Mouse (Mus musculus) MEL (cell line): Measurements from ENCODE around the gene Kif26b. TPM values are rescaled to one million over a fixed set of nuclear protein-coding genes. Genes with fewer than 3 reads are reported as not detected.
A peak's percentile ranks its signal among the peaks of the same experiment; 100 is the strongest.

ENCODE experiments used
- DNase-seq: peaks from one replicate; pipeline ENCODE4 v3.0.0; 2011; ENCODE audit warnings: low read depth, low spot score
- H3K27ac ChIP-seq: 2 replicates; pipeline ENCODE4 v1.5.1; 2012; ENCODE audit warnings: low read depth, mild to moderate bottlenecking, control low read depth, low read length, moderate library complexity; ENCODE audit not compliant: control insufficient read depth
- H3K27me3 ChIP-seq, 2 experiments: fragments of 150-350 bp in 1 of 2; sonication (generic) in 1 of 2; 2 replicates each; pipeline ENCODE4 v1.6.1; 2012; ENCODE audit warnings: low read length in 2 of 2, mild to moderate bottlenecking in 2 of 2, improper control_type of control experiment in 1 of 2, moderate library complexity in 1 of 2; ENCODE audit not compliant: insufficient read depth in 2 of 2, control insufficient read depth in 1 of 2
- H3K36me3 ChIP-seq, 2 experiments: 2 replicates each; pipeline ENCODE4 v1.6.1; 2012 to 2014; ENCODE audit warnings: low read length in 2 of 2, improper control_type of control experiment in 1 of 2, inconsistent platforms in 1 of 2, mild to moderate bottlenecking in 1 of 2; ENCODE audit not compliant: insufficient read depth in 2 of 2, control insufficient read depth in 1 of 2
- H3K4me1 ChIP-seq, 2 experiments: fragments of 150-350 bp in 1 of 2; sonication (generic) in 1 of 2; 2 replicates each; pipeline ENCODE4 v1.6.1; 2012; ENCODE audit warnings: low read length in 2 of 2, improper control_type of control experiment in 1 of 2, mild to moderate bottlenecking in 1 of 2; ENCODE audit not compliant: insufficient read depth in 2 of 2, control insufficient read depth in 1 of 2
- H3K4me3 ChIP-seq, 2 experiments: fragments of 150-350 bp in 1 of 2; sonication (generic) in 1 of 2; 2 replicates each; pipeline ENCODE4 v1.5.1; 2012; ENCODE audit warnings: low read depth in 2 of 2, low read length in 2 of 2, mild to moderate bottlenecking in 2 of 2, moderate library complexity in 2 of 2, control low read depth in 1 of 2, improper control_type of control experiment in 1 of 2; ENCODE audit not compliant: control insufficient read depth in 1 of 2, insufficient read depth in 1 of 2
- H3K79me2 ChIP-seq: 2 replicates; pipeline ENCODE4 v1.6.1; 2012; ENCODE audit warnings: mild to moderate bottlenecking, low read length, moderate library complexity; ENCODE audit not compliant: control insufficient read depth, poor library complexity, insufficient read depth
- H3K9ac ChIP-seq: 2 replicates; pipeline ENCODE4 v1.6.1; 2012; ENCODE audit warnings: low read depth, mild to moderate bottlenecking, control low read depth, low read length, moderate library complexity; ENCODE audit not compliant: control insufficient read depth, poor library complexity, severe bottlenecking
- H3K9me3 ChIP-seq: fragments of 150-350 bp; sonication (generic); replicated peaks from 2 replicates; pipeline ENCODE4 v1.6.1; 2012; ENCODE audit warnings: mild to moderate bottlenecking, low read length, improper control_type of control experiment, moderate library complexity; ENCODE audit not compliant: insufficient read depth
- BHLHE40 ChIP-seq: IDR thresholded peaks from 2 replicates; pipeline ENCODE4 v1.6.1; 2012; ENCODE audit warnings: low read depth, mild to moderate bottlenecking, inconsistent platforms, low read length, improper control_type of control experiment, borderline replicate concordance
- CHD1 ChIP-seq: IDR thresholded peaks from 2 replicates; pipeline ENCODE4 v1.6.1; 2012; ENCODE audit warnings: low read depth, mild to moderate bottlenecking, inconsistent platforms, low read length, improper control_type of control experiment
- CTCF ChIP-seq, 3 experiments: IDR thresholded peaks in 2 of 3; conservative IDR thresholded peaks in 1 of 3; 2 replicates each; pipeline ENCODE4 v1.5.1; 2011 to 2012; ENCODE audit warnings: low read length in 3 of 3, low read depth in 2 of 3, mild to moderate bottlenecking in 2 of 3, improper control_type of control experiment in 1 of 3, inconsistent platforms in 1 of 3, mixed read lengths in 1 of 3, moderate library complexity in 1 of 3; ENCODE audit not compliant: control insufficient read depth in 1 of 3, insufficient read depth in 1 of 3, poor library complexity in 1 of 3, severe bottlenecking in 1 of 3
- E2F4 ChIP-seq: IDR thresholded peaks from 2 replicates; pipeline ENCODE4 v1.6.1; 2011; ENCODE audit warnings: low read depth, low read length, improper control_type of control experiment, borderline replicate concordance
- ELF1 ChIP-seq: IDR thresholded peaks from 2 replicates; pipeline ENCODE4 v1.6.1; 2014; ENCODE audit warnings: low read depth, mild to moderate bottlenecking, inconsistent platforms, low read length, improper control_type of control experiment, moderate library complexity
- EP300 ChIP-seq, 2 experiments: IDR thresholded peaks; 2 replicates each; pipeline ENCODE4 v1.6.1; 2011; ENCODE audit warnings: improper control_type of control experiment in 2 of 2, low read length in 2 of 2, low read depth in 1 of 2, mild to moderate bottlenecking in 1 of 2
- ETS1 ChIP-seq: IDR thresholded peaks from 2 replicates; pipeline ENCODE4 v1.6.1; 2012; ENCODE audit warnings: low read depth, mild to moderate bottlenecking, inconsistent platforms, low read length, improper control_type of control experiment, moderate library complexity
- GABPA ChIP-seq: IDR thresholded peaks from 2 replicates; pipeline ENCODE4 v1.6.1; 2012; ENCODE audit warnings: low read depth, mild to moderate bottlenecking, inconsistent platforms, low read length, improper control_type of control experiment, moderate library complexity
- GATA1 ChIP-seq: IDR thresholded peaks from 2 replicates; pipeline ENCODE4 v1.6.1; 2011; ENCODE audit warnings: low read depth, low read length, improper control_type of control experiment
- HCFC1 ChIP-seq: IDR thresholded peaks from 2 replicates; pipeline ENCODE4 v1.6.1; 2012; ENCODE audit warnings: low read depth, mild to moderate bottlenecking, inconsistent platforms, low read length, improper control_type of control experiment, moderate library complexity
- JUND ChIP-seq: IDR thresholded peaks from 2 replicates; pipeline ENCODE4 v1.6.1; 2011; ENCODE audit warnings: low read depth, mild to moderate bottlenecking, improper control_type of control experiment, low read length
- MAX ChIP-seq: IDR thresholded peaks from 2 replicates; pipeline ENCODE4 v1.6.1; 2011; ENCODE audit warnings: low read length, improper control_type of control experiment
- MAZ ChIP-seq: IDR thresholded peaks from 2 replicates; pipeline ENCODE4 v1.6.1; 2012; ENCODE audit warnings: low read depth, mild to moderate bottlenecking, inconsistent platforms, low read length, improper control_type of control experiment
- MEF2A ChIP-seq: IDR thresholded peaks from 2 replicates; pipeline ENCODE4 v1.6.1; 2014; ENCODE audit warnings: low read depth, mild to moderate bottlenecking, inconsistent platforms, low read length, improper control_type of control experiment; ENCODE audit not compliant: poor library complexity, insufficient replicate concordance, severe bottlenecking; ENCODE audit errors: extremely low read depth
- MXI1 ChIP-seq: IDR thresholded peaks from 2 replicates; pipeline ENCODE4 v1.6.1; 2011; ENCODE audit warnings: mild to moderate bottlenecking, low read depth, low read length, improper control_type of control experiment
- MYC ChIP-seq: IDR thresholded peaks from 2 replicates; pipeline ENCODE4 v1.6.1; 2011; ENCODE audit warnings: low read depth, mild to moderate bottlenecking, low read length, improper control_type of control experiment, moderate library complexity
- POLR2A ChIP-seq, 2 experiments: IDR thresholded peaks; 2 replicates each; pipeline ENCODE4 v1.6.1; 2011 to 2012; ENCODE audit warnings: low read length in 2 of 2, mild to moderate bottlenecking in 2 of 2, control low read depth in 1 of 2, improper control_type of control experiment in 1 of 2, low read depth in 1 of 2, moderate library complexity in 1 of 2; ENCODE audit not compliant: control insufficient read depth in 1 of 2, insufficient read depth in 1 of 2, poor library complexity in 1 of 2
- POLR2AphosphoS2 ChIP-seq: IDR thresholded peaks from 2 replicates; pipeline ENCODE4 v1.6.1; 2011; ENCODE audit warnings: low read length, improper control_type of control experiment
- POLR2AphosphoS5 ChIP-seq: IDR thresholded peaks from 2 replicates; pipeline ENCODE4 v1.6.1; 2012; ENCODE audit warnings: low read depth, borderline replicate concordance, mild to moderate bottlenecking, inconsistent platforms, low read length, moderate library complexity, mixed read lengths
- RAD21 ChIP-seq: IDR thresholded peaks from 2 replicates; pipeline ENCODE4 v1.6.1; 2011; ENCODE audit warnings: mild to moderate bottlenecking, low read depth, low read length, improper control_type of control experiment
- RCOR1 ChIP-seq: IDR thresholded peaks from 2 replicates; pipeline ENCODE4 v1.6.1; 2012; ENCODE audit warnings: low read depth, mild to moderate bottlenecking, inconsistent platforms, low read length, improper control_type of control experiment
- SIN3A ChIP-seq: IDR thresholded peaks from 2 replicates; pipeline ENCODE4 v1.6.1; 2012; ENCODE audit warnings: low read length, improper control_type of control experiment, inconsistent platforms
- SMC3 ChIP-seq: IDR thresholded peaks from 2 replicates; pipeline ENCODE4 v1.6.1; 2011; ENCODE audit warnings: low read depth, low read length, improper control_type of control experiment
- TBP ChIP-seq: IDR thresholded peaks from 2 replicates; pipeline ENCODE4 v1.8.0; 2011; ENCODE audit warnings: low read depth, low read length, improper control_type of control experiment
- ZC3H11A ChIP-seq: IDR thresholded peaks from 2 replicates; pipeline ENCODE4 v1.6.1; 2012; ENCODE audit warnings: low read depth, mild to moderate bottlenecking, inconsistent platforms, low read length, improper control_type of control experiment
- ZKSCAN1 ChIP-seq: IDR thresholded peaks from 2 replicates; pipeline ENCODE4 v1.6.1; 2012; ENCODE audit warnings: low read depth, mild to moderate bottlenecking, inconsistent platforms, low read length, improper control_type of control experiment, moderate library complexity
- ZNF384 ChIP-seq: IDR thresholded peaks from 2 replicates; pipeline ENCODE4 v1.6.1; 2012; ENCODE audit warnings: low read depth, mild to moderate bottlenecking, inconsistent platforms, low read length, improper control_type of control experiment
- polyA plus RNA-seq, 2 experiments: library from polyadenylated mRNA; stranded (reverse) in 1 of 2; unstranded in 1 of 2; fragments of >175 nt in 1 of 2; fragments of >200 nt in 1 of 2; gene quantifications; 2 replicates each; pipeline versions ENCODE4 v1.2.1 to v1.2.4; 2012; ENCODE audit warnings: low replicate concordance in 2 of 2, low read depth in 1 of 2; ENCODE audit not compliant: insufficient read length in 2 of 2, insufficient read depth in 1 of 2, missing spikeins in 1 of 2
- total RNA-seq: library from RNA; depleted of rRNA; stranded (reverse); fragments of 300-350 nt; gene quantifications from 2 replicates; pipeline ENCODE4 v1.2.3, GENCODE M21; 2012

Kif26b gene
- total and polyA plus RNA-seq, 3 experiments, result 0.08 to 0.50 TPM; not detected in 1

DNA sequence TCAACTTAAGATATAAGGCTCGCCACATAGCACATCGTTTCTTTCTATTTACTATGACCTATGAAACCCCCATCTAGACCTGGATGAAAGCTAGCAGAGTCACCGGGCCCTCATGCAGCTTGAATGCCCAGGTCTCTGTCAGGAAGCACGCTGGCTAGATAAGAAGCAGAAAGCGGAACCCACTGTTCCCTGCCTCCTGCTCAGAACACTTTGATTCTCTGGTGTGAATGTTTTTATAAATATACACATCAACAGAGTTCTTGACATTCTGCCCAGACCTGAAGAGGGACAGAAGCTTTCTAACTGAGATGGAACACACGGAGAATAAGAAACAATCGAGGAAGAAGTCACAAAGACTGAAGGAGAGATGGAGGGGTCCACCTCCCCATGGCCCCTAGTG, 311.4 kb downstream of the Kif26b start:
- Histone ChIP-seq H3K36me3 (peaks cover 0 to 4% of the 10 kb centered on the region in 2 experiments; a peak in 2 of 4 replicates), H3K79me2 (no peaks in the 10 kb centered on the region), H3K9ac (no peak overlapping the region), H3K4me3 (no peak overlapping the region)
- TF ChIP-seq ZKSCAN1 (no peak), POLR2AphosphoS2 (no peak), MEF2A (no peak), ZNF384 (no peak), CTCF (IDR thresholded peaks at IDR 0.05 in 2 of 3, conservative IDR thresholded peaks at IDR 0.05 in 1 of 3; ENCODE audit: control insufficient read depth in 1 of 3, insufficient read depth in 1 of 3, low read depth in 2 of 3, low read length in 3 of 3, poor library complexity in 1 of 3, severe bottlenecking in 1 of 3) (no peak), CHD1 (no peak), ELF1 (no peak), BHLHE40 (0 out of 2 replicates have a peak, but pooled peaks have one; percentile 10), MAX (peak; percentile 43; the same call in 1 of the 2 replicates), MXI1 (peak; percentile 38; the same call in 1 of the 2 replicates), E2F4 (no peak), MAZ (no peak), RCOR1 (peak; percentile 59), GATA1 (peak; percentile 92), ETS1 (0 out of 2 replicates have a peak, but pooled peaks have one; percentile 11), MYC (peak; percentile 70), TBP (0 out of 2 replicates have a peak, but pooled peaks have one; percentile 14), GABPA (no peak), JUND (0 out of 2 replicates have a peak, but pooled peaks have one; percentile 15), POLR2AphosphoS5 (no peak), HCFC1 (no peak), RAD21 (no peak), ZC3H11A (no peak), POLR2A (IDR thresholded peaks at IDR 0.05; ENCODE audit: control insufficient read depth in 1 of 2, insufficient read depth in 1 of 2, low read depth in 1 of 2, low read length in 2 of 2, poor library complexity in 1 of 2) (no peak), SIN3A (no peak), EP300 (IDR thresholded peaks at IDR 0.05; ENCODE audit: low read depth in 1 of 2, low read length in 2 of 2) (peak; percentile 40 to 81), SMC3 (0 out of 2 replicates have a peak, but pooled peaks have one; percentile 25)
- TF ChIP-seq, all 39 proteins: peak for 11
- no peaks in the 10 kb centered on the region for H3K27me3 ChIP-seq
- DNase-seq, result peak; percentile 76
- no peak overlapping the region for H3K27ac ChIP-seq
- H3K4me1 ChIP-seq, result peaks cover 0 to 5% of the 10 kb centered on the region in 2 experiments; a peak in 1 of 4 replicates
- no peaks in the 10 kb centered on the region for H3K9me3 ChIP-seq
